Mouse (Mus musculus): ENCODE data around the gene Gm49384.

GRCm38 (mm10) chr12:69220613-69221277 lies 16.7 kb upstream of the Gm49384 start:
- TF ChIP-seq CTCF (IDR thresholded peaks at IDR 0.05; ENCODE audit: extremely low read depth, insufficient read length, insufficient replicate concordance, low read depth, low read length) (no peak), POLR2A (IDR thresholded peaks at IDR 0.05; ENCODE audit: low read depth, low read length) (no peak)

Measured in small intestine, adult 2 months (tissue).